Mouse (Mus musculus) ES-E14 (cell line): ENCODE results near the gene C2cd4b. TPM values are rescaled to one million over a fixed set of nuclear protein-coding genes. Genes with fewer than 3 reads are reported as not detected.

ENCODE experiments used
- DNase-seq: peaks from one replicate; pipeline ENCODE4 v3.0.0-alpha.2; 2013; ENCODE audit warnings: low read depth, low spot score
- H3K27ac ChIP-seq: 2 replicates; pipeline ENCODE4 v1.5.1; 2012; ENCODE audit warnings: low read depth, mild to moderate bottlenecking, low read length, moderate library complexity, mixed read lengths; ENCODE audit not compliant: poor library complexity, insufficient read depth, severe bottlenecking
- H3K36me3 ChIP-seq: 2 replicates; pipeline ENCODE4 v1.6.1; 2012; ENCODE audit warnings: mild to moderate bottlenecking, low read length, moderate library complexity, mixed read lengths; ENCODE audit not compliant: control insufficient read depth, poor library complexity, insufficient read depth, severe bottlenecking
- H3K4me1 ChIP-seq, 2 experiments: fragments of 150-350 bp in 1 of 2; sonication (generic) in 1 of 2; 2 replicates each; pipeline ENCODE4 v1.6.1; 2012; ENCODE audit warnings: low read length in 2 of 2, mild to moderate bottlenecking in 1 of 2, mixed read lengths in 1 of 2; ENCODE audit not compliant: control insufficient read depth in 2 of 2, insufficient read depth in 2 of 2, poor library complexity in 1 of 2
- H3K4me3 ChIP-seq, 2 experiments: fragments of 150-350 bp in 1 of 2; sonication (generic) in 1 of 2; 2 replicates each; pipeline ENCODE4 v1.5.1; 2012; ENCODE audit warnings: low read length in 2 of 2, low read depth in 1 of 2, mild to moderate bottlenecking in 1 of 2, mixed read lengths in 1 of 2; ENCODE audit not compliant: insufficient read depth in 1 of 2, poor library complexity in 1 of 2, severe bottlenecking in 1 of 2
- H3K9ac ChIP-seq: 2 replicates; pipeline ENCODE4 v1.6.1; 2012; ENCODE audit warnings: low read depth, mild to moderate bottlenecking, low read length, mixed read lengths; ENCODE audit not compliant: poor library complexity, insufficient read depth, severe bottlenecking
- H3K9me3 ChIP-seq: fragments of 150-350 bp; sonication (generic); 2 replicates; pipeline ENCODE4 v1.6.1; 2012; ENCODE audit warnings: low read depth, mild to moderate bottlenecking, low read length; ENCODE audit not compliant: control insufficient read depth, insufficient read depth
- CHD2 ChIP-seq: IDR thresholded peaks from 2 replicates; pipeline ENCODE4 v1.6.1; 2014; ENCODE audit warnings: mild to moderate bottlenecking, low read depth, low read length, inconsistent platforms
- HCFC1 ChIP-seq: IDR thresholded peaks from 2 replicates; pipeline ENCODE4 v1.6.1; 2012; ENCODE audit warnings: low read length, inconsistent platforms, borderline replicate concordance; ENCODE audit not compliant: insufficient read depth
- MAFK ChIP-seq: IDR thresholded peaks from 2 replicates; pipeline ENCODE4 v1.6.1; 2014; ENCODE audit warnings: mild to moderate bottlenecking, low read depth, low read length, inconsistent platforms; ENCODE audit not compliant: insufficient read depth
- ZC3H11A ChIP-seq: IDR thresholded peaks from 2 replicates; pipeline ENCODE4 v1.6.1; 2012; ENCODE audit warnings: low read depth, mild to moderate bottlenecking, inconsistent platforms, low read length, borderline replicate concordance
- ZNF384 ChIP-seq: IDR thresholded peaks from 2 replicates; pipeline ENCODE4 v1.6.1; 2012; ENCODE audit warnings: low read depth, low read length, inconsistent platforms
- in situ Hi-C, 2 experiments: fragments of 600-800 bp; cut with MboI; formaldehyde crosslinking; loops; one replicate each; pipeline ENCODE4 v1.15.1; 2025; ENCODE audit warnings: low sequenced_read_pairs in 2 of 2, inconsistent platforms in 1 of 2; ENCODE audit not compliant: unreplicated experiment in 2 of 2
- total RNA-seq: library from RNA; depleted of rRNA; stranded (reverse); fragments of 300-350 nt; gene quantifications from 2 replicates; pipeline ENCODE4 v1.2.3, GENCODE M21; 2012; rRNA removed

The C2cd4b gene
- total RNA-seq, 1 experiment, result 1.1 TPM

DNA sequence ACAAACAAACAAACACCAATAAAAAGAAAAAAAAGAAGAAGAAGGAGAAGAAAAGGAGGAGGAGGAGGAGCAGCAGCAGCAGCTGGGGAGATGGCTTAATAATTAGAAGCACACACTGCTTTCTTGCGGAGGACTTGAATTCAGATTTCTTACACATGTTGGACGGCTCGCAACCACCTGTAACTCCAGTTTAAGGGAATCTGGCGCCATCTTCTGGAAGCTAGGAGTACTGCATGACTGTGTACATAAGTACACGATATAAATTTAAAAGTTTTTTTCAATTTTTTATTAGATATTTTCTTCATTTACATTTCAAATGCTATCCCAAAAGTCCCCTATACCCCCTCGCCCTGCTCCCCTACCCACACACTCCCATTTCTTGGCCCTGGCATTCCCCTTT lies 43.0 kb downstream of the C2cd4b start:
- in situ Hi-C loops, result loop anchor here in 1 of 2 experiments (10.0 kb wide), 1 partner anchor 117 kb away; no protein-coding TSS in a partner anchor

DNA sequence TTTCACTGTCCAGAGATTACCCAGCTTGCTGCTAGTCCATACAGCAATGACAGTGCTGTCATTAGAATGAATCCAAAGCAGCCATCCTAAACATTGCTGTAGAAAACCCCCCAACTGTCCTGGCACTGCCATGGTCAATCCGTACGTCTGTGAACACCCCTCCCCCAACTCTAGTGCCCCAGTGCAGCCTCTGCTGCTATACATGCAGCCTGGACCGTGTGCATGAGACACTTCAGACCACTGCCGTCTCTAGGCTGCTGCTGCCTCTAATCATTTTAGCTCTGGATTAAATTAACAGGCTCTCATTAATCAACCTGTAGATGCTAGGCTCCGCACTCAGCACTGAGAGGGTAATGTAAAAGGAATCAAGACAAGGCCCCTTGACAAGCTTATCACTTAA lies 47.8 kb downstream of the C2cd4b start:
- in situ Hi-C loops, result loop anchor here in 1 of 2 experiments (10.0 kb wide), 1 partner anchor 122 kb away; no protein-coding TSS in a partner anchor
- TF ChIP-seq MAFK (no peak), HCFC1 (no peak), ZNF384 (no peak), ZC3H11A (no peak), CHD2 (no peak)
- Histone ChIP-seq H3K4me3 (no peak overlapping the region), H3K9me3 (no peaks in the 10 kb centered on the region), H3K27ac (no peak overlapping the region), H3K9ac (no peak overlapping the region), H3K36me3 (no peaks in the 10 kb centered on the region), H3K4me1 (no peaks in the 10 kb centered on the region)
- DNase-seq, result no peak

More for the DNA sequence above, 43.0 kb downstream of the C2cd4b start:
- Histone ChIP-seq H3K4me3 (no peak overlapping the region), H3K36me3 (no peaks in the 10 kb centered on the region), H3K27ac (no peak overlapping the region), H3K9me3 (no peaks in the 10 kb centered on the region), H3K9ac (no peak overlapping the region), H3K4me1 (no peaks in the 10 kb centered on the region)
- DNase-seq, result no peak
- TF ChIP-seq ZC3H11A (peak; percentile 52; the same call in 1 of the 2 replicates), CHD2 (no peak)

DNA sequence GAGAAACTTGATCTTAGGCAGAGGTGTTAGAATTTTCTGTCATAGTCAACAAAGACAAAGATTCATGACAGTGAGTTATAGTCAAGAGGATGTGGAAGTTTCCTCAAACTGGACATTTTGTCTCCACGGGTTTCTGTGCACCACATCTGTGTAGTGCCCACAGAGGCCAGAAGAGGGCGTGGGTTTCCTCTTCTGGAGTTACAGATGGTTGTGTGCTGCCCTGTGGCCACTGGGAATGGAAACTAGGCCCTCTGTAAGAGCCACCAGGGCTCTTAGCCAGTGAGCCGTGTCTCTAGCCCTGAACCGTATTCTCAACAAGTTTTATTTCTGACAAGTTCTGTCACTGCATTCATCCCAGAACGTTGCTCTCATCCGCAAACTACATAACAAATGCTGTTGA lies 51.3 kb downstream of the C2cd4b start:
- TF ChIP-seq ZC3H11A (peak; percentile 18; the same call in 1 of the 2 replicates), MAFK (no peak)
- in situ Hi-C loops, result no loop called here
- no peak overlapping the region for H3K27ac ChIP-seq
- peaks cover 1 to 4% of the 10 kb centered on the region in 2 experiments; a peak in 2 of 4 replicates for H3K4me1 ChIP-seq
- H3K4me3 ChIP-seq, result no peak overlapping the region
- H3K9me3 ChIP-seq, result no peaks in the 10 kb centered on the region
- no peak for DNase-seq
- no peaks in the 10 kb centered on the region for H3K36me3 ChIP-seq
- no peak overlapping the region for H3K9ac ChIP-seq

Other genes with a start within 250 kb of the C2cd4b start
- 20.2 and 26.1 TPM in 2 replicates for gene Tln2, start 199.7 kb upstream of the C2cd4b start, total RNA-seq
- not detected in 2 replicates for gene C2cd4a, start 72.9 kb downstream of the C2cd4b start, total RNA-seq
- gene Vps13c, start 81.0 kb downstream of the C2cd4b start, total RNA-seq, result 27.3 and 38.5 TPM in 2 replicates